Mouse (Mus musculus) G1E (cell line): ENCODE measurements around the gene Kif1c. TPM values are rescaled to one million over a fixed set of nuclear protein-coding genes. Genes with fewer than 3 reads are reported as not detected.
A peak's percentile ranks its signal among the peaks of the same experiment; 100 is the strongest.
"Not testable (repeated sequence)": the region's sequence is repeated elsewhere in the genome, so short reads cannot be mapped to it uniquely, and the experiment has no call there.

Experiments used
- ATAC-seq: 2 replicates; pipeline ENCODE4 v1.8.0; 2016; ENCODE audit warnings: mild to moderate bottlenecking; ENCODE audit not compliant: insufficient number of reproducible peaks, poor library complexity, low FRiP score, severe bottlenecking; ENCODE audit errors: extremely low read depth
- DNase-seq: peaks from one replicate; pipeline ENCODE4 v3.0.0; 2012; ENCODE audit warnings: low spot score
- H3K27me3 ChIP-seq: 2 replicates; pipeline ENCODE4 v1.6.1; 2012; ENCODE audit warnings: mild to moderate bottlenecking, low read length, inconsistent platforms; ENCODE audit not compliant: insufficient read depth
- H3K36me3 ChIP-seq: replicated peaks from 2 replicates; pipeline ENCODE3; 2012; ENCODE audit warnings: mild to moderate bottlenecking, inconsistent platforms
- H3K4me1 ChIP-seq: 2 replicates; pipeline ENCODE4 v1.6.1; 2012; ENCODE audit warnings: low read depth, low read length, inconsistent platforms, mixed read lengths; ENCODE audit not compliant: insufficient read depth
- H3K4me3 ChIP-seq: 2 replicates; pipeline ENCODE4 v1.5.1; 2012; ENCODE audit warnings: low read depth, mild to moderate bottlenecking, inconsistent platforms, low read length, moderate library complexity, mixed read lengths
- H3K9me3 ChIP-seq: replicated peaks from 2 replicates; pipeline ENCODE4 v1.6.1; 2012; ENCODE audit warnings: inconsistent platforms
- CTCF ChIP-seq: IDR thresholded peaks from 2 replicates; pipeline ENCODE4 v1.5.1; 2012; ENCODE audit warnings: low read depth, low read length, inconsistent platforms, mixed read lengths
- GATA1 ChIP-seq: IDR thresholded peaks from 2 replicates; pipeline ENCODE4 v1.6.1; 2012; ENCODE audit warnings: borderline replicate concordance, low read length, inconsistent platforms, mixed read lengths
- GATA2 ChIP-seq: IDR thresholded peaks from 2 replicates; pipeline ENCODE4 v1.6.1; 2012; ENCODE audit warnings: low read depth, low read length, inconsistent platforms, borderline replicate concordance
- POLR2AphosphoS5 ChIP-seq: IDR thresholded peaks from 2 replicates; pipeline ENCODE4 v1.6.1; 2012; ENCODE audit warnings: low read depth, low read length, inconsistent platforms; ENCODE audit not compliant: insufficient replicate concordance
- TAL1 ChIP-seq: conservative IDR thresholded peaks from 2 replicates; pipeline ENCODE4 v1.6.1; 2012; ENCODE audit warnings: low read depth, low read length, inconsistent platforms, mixed read lengths
- polyA plus RNA-seq: library from polyadenylated mRNA; stranded (reverse); fragments of >175 nt; gene quantifications from 2 replicates; pipeline ENCODE4 v1.2.3, GENCODE M21; 2012
- total RNA-seq, 2 experiments: library from RNA; stranded (forward) in 1 of 2; stranded (reverse) in 1 of 2; fragments of 200-1000 nt in 1 of 2; fragments of >200 nt in 1 of 2; fragmentation: Nextera tagmentation in 1 of 2; gene quantifications; 2 replicates each; pipeline ENCODE4 v1.2.3; 2014 to 2017

The Kif1c gene
- total and polyA plus RNA-seq, 3 experiments, result 11.7 to 30.4 (median 13.9) TPM

DNA sequence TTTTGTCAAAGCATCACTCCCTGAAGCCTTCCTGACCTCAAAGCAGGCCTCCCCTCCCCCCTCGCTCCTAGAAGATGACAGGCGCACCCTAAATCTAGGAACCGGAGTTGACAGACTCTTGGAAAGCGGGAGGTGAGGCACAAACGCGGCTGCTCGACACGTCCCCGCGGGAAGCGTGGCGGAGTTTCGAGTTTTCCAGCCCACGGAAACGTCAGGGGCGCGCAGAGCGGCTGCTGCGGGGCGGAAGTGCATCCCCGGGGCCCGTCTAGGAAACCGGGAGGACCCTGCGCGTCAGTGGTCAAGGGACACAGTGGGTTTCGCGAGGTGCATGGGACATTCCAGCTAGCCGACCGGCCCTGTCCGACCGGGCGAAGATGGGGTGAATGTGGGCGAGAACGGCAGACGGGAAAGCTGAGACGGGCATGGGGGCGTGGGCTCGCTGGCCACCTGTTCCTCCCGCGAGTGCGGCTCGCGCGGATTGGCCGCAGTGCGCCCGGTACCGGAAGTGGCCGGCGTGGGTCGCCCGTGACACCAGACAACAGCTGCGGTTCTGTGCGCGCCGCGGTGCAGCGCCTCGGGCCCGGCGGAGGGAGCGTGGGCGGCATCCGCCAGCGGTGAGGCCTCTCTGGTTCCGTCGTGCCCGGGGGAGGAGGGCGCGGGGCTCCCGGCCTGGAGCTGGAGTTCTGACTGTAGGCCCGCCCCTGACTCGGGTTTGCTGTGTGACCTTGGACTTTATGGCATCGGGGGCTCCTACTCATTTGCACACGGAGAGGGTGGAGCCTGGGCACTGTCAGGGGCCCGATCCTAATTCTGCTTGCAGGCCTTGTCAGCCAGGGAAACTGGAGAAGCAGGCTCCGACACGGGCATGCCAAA, 63.8 kb downstream of the Kif1c start, which contains the start of gene Zfp3:
Gene Zfp3 (plus strand): TSS at position 274 of the 873 bp plus-strand sequence.
- peaks cover 6% of the 10 kb centered on the region; the same call in 1 of the 2 replicates for H3K27me3 ChIP-seq
- H3K4me3 ChIP-seq, result peak within 1 kb of the TSS; percentile 81
- H3K4me1 ChIP-seq, result peaks cover 22% of the 10 kb centered on the region
- peaks cover 23% of the 10 kb centered on the region for H3K36me3 ChIP-seq
- peak; percentile 60 for ATAC-seq
- DNase-seq, result peak; percentile 80
- no peaks in the 10 kb centered on the region for H3K9me3 ChIP-seq
- TF ChIP-seq GATA1 (no peak), CTCF (no peak), TAL1 (no peak), GATA2 (no peak), POLR2AphosphoS5 (no peak)

DNA sequence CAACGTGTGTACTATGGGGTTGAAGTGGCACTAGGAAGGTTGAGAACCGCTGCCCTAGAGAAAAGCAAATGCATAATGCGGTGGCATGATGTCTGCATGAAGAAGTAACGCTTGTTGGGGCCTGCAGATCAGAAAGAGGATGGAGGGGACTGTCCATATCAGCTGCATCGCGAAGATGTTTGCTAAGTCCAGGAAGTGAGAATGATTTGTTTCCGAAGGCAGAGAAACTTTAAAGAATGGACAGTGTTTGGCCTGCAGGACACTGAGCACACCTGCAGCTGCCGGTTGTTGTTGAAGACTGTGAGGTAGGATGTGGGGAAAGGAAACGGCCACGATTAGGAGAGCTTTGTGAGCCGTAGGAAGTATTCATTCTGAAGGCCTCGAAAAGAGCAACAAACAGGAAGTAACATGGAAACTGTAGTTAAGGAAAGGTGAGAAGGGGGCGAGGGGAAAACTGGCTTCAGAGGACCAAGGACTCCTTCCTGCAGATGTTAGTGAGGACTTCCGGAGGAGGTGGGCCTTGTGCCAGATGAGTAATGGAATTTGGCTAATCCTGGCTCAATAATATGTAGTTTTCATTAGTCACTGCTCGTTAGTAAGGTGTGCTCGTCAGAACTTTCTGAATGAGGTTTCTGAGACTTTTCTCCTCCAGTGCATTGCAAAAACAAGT, 65.6 kb downstream of the Kif1c start:
- ATAC-seq (no peak), DNase-seq (no peak)
- no peak overlapping the region for H3K4me3 ChIP-seq
- peaks cover 6% of the 10 kb centered on the region; the same call in 1 of the 2 replicates for H3K27me3 ChIP-seq
- H3K9me3 ChIP-seq, result no peaks in the 10 kb centered on the region
- no peak for TF ChIP-seq CTCF
- peaks cover 22% of the 10 kb centered on the region for H3K4me1 ChIP-seq
- peaks cover 33% of the 10 kb centered on the region for H3K36me3 ChIP-seq

DNA sequence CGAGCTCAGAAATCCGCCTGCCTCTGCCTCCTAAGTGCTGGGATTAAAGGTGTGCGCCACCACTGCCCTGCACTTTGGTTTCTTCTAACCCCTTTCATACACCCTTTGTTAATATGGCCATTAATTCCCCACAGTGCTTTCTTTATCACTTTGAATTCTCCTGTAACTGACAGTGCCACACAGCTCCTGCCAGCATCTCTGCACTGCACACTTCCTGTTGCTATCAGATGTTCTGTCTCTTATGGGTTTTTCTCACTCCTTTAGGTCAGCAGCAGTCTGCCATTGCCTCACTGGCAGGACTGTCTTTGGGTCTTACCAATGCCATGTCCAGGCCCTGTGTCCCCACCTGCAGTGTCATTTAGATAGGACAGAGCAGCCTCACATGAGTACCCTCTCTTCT, 70.5 kb downstream of the Kif1c start:
- no peak overlapping the region for H3K4me3 ChIP-seq
- no peaks in the 10 kb centered on the region for H3K27me3 ChIP-seq
- no peaks in the 10 kb centered on the region for H3K9me3 ChIP-seq
- H3K4me1 ChIP-seq, result peaks cover 4% of the 10 kb centered on the region
- no peak for DNase-seq
- no peak for TF ChIP-seq GATA1
- TF ChIP-seq POLR2AphosphoS5, result no peak
- TF ChIP-seq TAL1, result no peak
- no peak for TF ChIP-seq GATA2
- no peak for TF ChIP-seq CTCF
- no peak for ATAC-seq
- H3K36me3 ChIP-seq, result peaks cover 63% of the 10 kb centered on the region

GRCm38 (mm10) chr11:70776830-70777571, 76.7 kb downstream of the Kif1c start:
- TF ChIP-seq CTCF, result peak; percentile 78; the same call in 1 of the 2 replicates
- no peak for TF ChIP-seq GATA2
- no peak overlapping the region; the same call in 1 of the 2 replicates for H3K4me3 ChIP-seq
- no peaks in the 10 kb centered on the region for H3K9me3 ChIP-seq
- DNase-seq, result peak; percentile 53
- peaks cover 2% of the 10 kb centered on the region; the same call in 1 of the 2 replicates for H3K27me3 ChIP-seq
- ATAC-seq, result peak; percentile 70
- H3K4me1 ChIP-seq, result peaks cover 12% of the 10 kb centered on the region
- H3K36me3 ChIP-seq, result peaks cover 21% of the 10 kb centered on the region

DNA sequence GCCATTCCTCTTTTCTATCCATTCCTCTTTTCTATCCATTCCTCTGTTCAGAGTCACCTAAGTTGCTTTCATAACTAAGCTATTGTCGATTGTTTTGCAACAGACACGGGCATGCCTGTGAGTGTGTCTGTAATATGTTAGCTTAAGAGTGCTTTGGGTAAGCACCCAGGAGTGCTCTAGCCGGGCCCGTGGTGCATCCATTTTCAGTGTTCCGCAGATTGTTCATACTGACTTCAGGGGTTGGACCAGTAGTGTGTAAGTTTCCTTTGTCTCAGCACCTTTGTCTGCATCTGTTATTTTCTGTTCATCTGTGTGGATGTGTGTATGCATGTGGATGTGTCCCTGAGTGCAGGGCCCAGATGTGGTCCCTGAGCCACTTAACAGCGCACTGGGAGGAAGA, 77.3 kb downstream of the Kif1c start:
- H3K27me3 ChIP-seq, result peaks cover 2% of the 10 kb centered on the region; the same call in 1 of the 2 replicates

DNA sequence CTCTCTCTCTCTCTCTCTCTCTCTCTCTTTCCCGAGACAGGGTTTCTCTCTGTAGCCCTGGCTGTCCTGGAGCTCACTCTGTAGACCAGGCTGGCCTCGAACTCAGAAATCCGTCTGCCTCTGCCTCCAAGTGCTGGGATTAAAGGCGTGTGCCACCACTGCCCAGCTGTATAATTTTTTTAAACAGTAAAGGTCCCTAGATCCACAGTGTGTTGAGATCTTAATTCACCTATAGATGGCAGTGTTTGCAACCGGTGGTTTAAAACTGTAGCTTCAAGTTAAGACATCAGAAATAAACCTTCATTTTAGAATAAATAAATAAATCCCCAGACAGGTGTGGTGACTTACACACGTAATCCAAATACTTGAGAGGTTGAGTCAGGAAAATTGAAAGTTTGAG, 77.7 kb downstream of the Kif1c start:
- peak; percentile 31 for DNase-seq
- Histone ChIP-seq H3K4me1 (peaks cover 12% of the 10 kb centered on the region), H3K36me3 (peaks cover 14% of the 10 kb centered on the region)
- ATAC-seq, H3K27me3 ChIP-seq, H3K9me3 ChIP-seq, H3K4me3 ChIP-seq: not testable (repeated sequence)

More for the DNA sequence above, 77.3 kb downstream of the Kif1c start:
- no peak for DNase-seq
- ATAC-seq, result no peak
- H3K9me3 ChIP-seq, result no peaks in the 10 kb centered on the region
- H3K4me3 ChIP-seq, result no peak overlapping the region
- H3K36me3 ChIP-seq, result peaks cover 15% of the 10 kb centered on the region
- no peak for TF ChIP-seq GATA2
- TF ChIP-seq POLR2AphosphoS5, result no peak
- no peak for TF ChIP-seq TAL1
- no peak for TF ChIP-seq GATA1
- TF ChIP-seq CTCF, result no peak
- peaks cover 12% of the 10 kb centered on the region for H3K4me1 ChIP-seq

Other genes starting within 250 kb of the Kif1c start
Only the 20 nearest of the 23 such genes appear.
- gene Tm4sf5, start 195.3 kb upstream of the Kif1c start, total RNA-seq (2014; fragmentation: Nextera tagmentation), result not detected in 2 replicates
- not detected in 2 replicates for gene Tm4sf5, start 195.3 kb upstream of the Kif1c start, total RNA-seq (2017)
- not detected in 2 replicates for gene Tm4sf5, start 195.3 kb upstream of the Kif1c start, polyA plus RNA-seq
- gene Vmo1, start 185.9 kb upstream of the Kif1c start, total RNA-seq (2014; fragmentation: Nextera tagmentation), result not detected in 2 replicates
- not detected in 2 replicates for gene Vmo1, start 185.9 kb upstream of the Kif1c start, total RNA-seq (2017)
- not detected in 2 replicates for gene Vmo1, start 185.9 kb upstream of the Kif1c start, polyA plus RNA-seq
- gene Gltpd2, start 181.4 kb upstream of the Kif1c start, total RNA-seq (2014; fragmentation: Nextera tagmentation), result not detected in 2 replicates
- gene Gltpd2, start 181.4 kb upstream of the Kif1c start, total RNA-seq (2017), result not detected in 2 replicates
- gene Gltpd2, start 181.4 kb upstream of the Kif1c start, polyA plus RNA-seq, result not detected in 2 replicates
- 114 and 116 TPM in 2 replicates for gene Psmb6, start 175.2 kb upstream of the Kif1c start, total RNA-seq (2014; fragmentation: Nextera tagmentation)
- gene Psmb6, start 175.2 kb upstream of the Kif1c start, total RNA-seq (2017), result 212 and 295 TPM in 2 replicates
- gene Psmb6, start 175.2 kb upstream of the Kif1c start, polyA plus RNA-seq, result 153 and 181 TPM in 2 replicates
- gene Gm40193, start 167.6 kb upstream of the Kif1c start, total RNA-seq (2014; fragmentation: Nextera tagmentation), result not detected in 2 replicates
- not detected in 2 replicates for gene Gm40193, start 167.6 kb upstream of the Kif1c start, total RNA-seq (2017)
- gene Gm40193, start 167.6 kb upstream of the Kif1c start, polyA plus RNA-seq, result not detected in 2 replicates
- not detected in 2 replicates for gene Pld2, start 160.5 kb upstream of the Kif1c start, total RNA-seq (2014; fragmentation: Nextera tagmentation)
- 0.05 and 0.06 TPM in 2 replicates for gene Pld2, start 160.5 kb upstream of the Kif1c start, total RNA-seq (2017)
- not detected in 2 replicates for gene Pld2, start 160.5 kb upstream of the Kif1c start, polyA plus RNA-seq
- gene Mink1, start 137.7 kb upstream of the Kif1c start, total RNA-seq (2014; fragmentation: Nextera tagmentation), result 37.3 and 38.1 TPM in 2 replicates
- gene Mink1, start 137.7 kb upstream of the Kif1c start, total RNA-seq (2017), result 8.8 and 14.3 TPM in 2 replicates
- 89.8 and 94.4 TPM in 2 replicates for gene Mink1, start 137.7 kb upstream of the Kif1c start, polyA plus RNA-seq
- gene 4930544D05Rik, start 84.7 kb upstream of the Kif1c start, total RNA-seq (2014; fragmentation: Nextera tagmentation), result not detected in 2 replicates
- gene 4930544D05Rik, start 84.7 kb upstream of the Kif1c start, total RNA-seq (2017), result not detected in 2 replicates
- not detected in 2 replicates for gene 4930544D05Rik, start 84.7 kb upstream of the Kif1c start, polyA plus RNA-seq
- not detected in 2 replicates for gene Chrne, start 81.3 kb upstream of the Kif1c start, total RNA-seq (2014; fragmentation: Nextera tagmentation)
- not detected in 2 replicates for gene Chrne, start 81.3 kb upstream of the Kif1c start, total RNA-seq (2017)
- not detected in 2 replicates for gene Chrne, start 81.3 kb upstream of the Kif1c start, polyA plus RNA-seq
- 1.1 and 3.1 TPM in 2 replicates for gene Gp1ba, start 61.4 kb upstream of the Kif1c start, total RNA-seq (2014; fragmentation: Nextera tagmentation)
- gene Gp1ba, start 61.4 kb upstream of the Kif1c start, total RNA-seq (2017), result 2.8 and 3.4 TPM in 2 replicates
- gene Gp1ba, start 61.4 kb upstream of the Kif1c start, polyA plus RNA-seq, result 9.0 TPM in 2 replicates
- gene Rnf167, start 53.3 kb upstream of the Kif1c start, total RNA-seq (2014; fragmentation: Nextera tagmentation), result 63.7 and 115 TPM in 2 replicates
- 62.3 and 64.1 TPM in 2 replicates for gene Rnf167, start 53.3 kb upstream of the Kif1c start, total RNA-seq (2017)
- 62.6 and 81.3 TPM in 2 replicates for gene Rnf167, start 53.3 kb upstream of the Kif1c start, polyA plus RNA-seq
- 42.8 and 72.7 TPM in 2 replicates for gene Slc25a11, start 53.1 kb upstream of the Kif1c start, total RNA-seq (2014; fragmentation: Nextera tagmentation)
- 125 and 144 TPM in 2 replicates for gene Slc25a11, start 53.1 kb upstream of the Kif1c start, total RNA-seq (2017)
- 50.6 and 59.2 TPM in 2 replicates for gene Slc25a11, start 53.1 kb upstream of the Kif1c start, polyA plus RNA-seq
- 804 and 991 TPM in 2 replicates for gene Pfn1, start 45.9 kb upstream of the Kif1c start, total RNA-seq (2014; fragmentation: Nextera tagmentation)
- gene Pfn1, start 45.9 kb upstream of the Kif1c start, total RNA-seq (2017), result 724 and 774 TPM in 2 replicates
- gene Pfn1, start 45.9 kb upstream of the Kif1c start, polyA plus RNA-seq, result 3,649 and 4,709 TPM in 2 replicates
- gene Eno3, start 43.3 kb upstream of the Kif1c start, total RNA-seq (2014; fragmentation: Nextera tagmentation), result 19.0 and 25.3 TPM in 2 replicates
- gene Eno3, start 43.3 kb upstream of the Kif1c start, total RNA-seq (2017), result 21.9 and 24.5 TPM in 2 replicates
- gene Eno3, start 43.3 kb upstream of the Kif1c start, polyA plus RNA-seq, result 3.1 and 5.7 TPM in 2 replicates
- gene Spag7, start 31.1 kb upstream of the Kif1c start, total RNA-seq (2014; fragmentation: Nextera tagmentation), result 64.2 and 66.9 TPM in 2 replicates
- 64.6 and 81.5 TPM in 2 replicates for gene Spag7, start 31.1 kb upstream of the Kif1c start, total RNA-seq (2017)
- gene Spag7, start 31.1 kb upstream of the Kif1c start, polyA plus RNA-seq, result 152 and 196 TPM in 2 replicates
- 21.1 and 25.4 TPM in 2 replicates for gene Camta2, start 12.4 kb upstream of the Kif1c start, total RNA-seq (2014; fragmentation: Nextera tagmentation)
- 3.5 and 5.3 TPM in 2 replicates for gene Camta2, start 12.4 kb upstream of the Kif1c start, total RNA-seq (2017)
- gene Camta2, start 12.4 kb upstream of the Kif1c start, polyA plus RNA-seq, result 14.7 and 21.2 TPM in 2 replicates
- 3.7 and 5.2 TPM in 2 replicates for gene Inca1, start 393 bp upstream of the Kif1c start, total RNA-seq (2014; fragmentation: Nextera tagmentation)
- gene Inca1, start 393 bp upstream of the Kif1c start, total RNA-seq (2017), result 0.93 and 1.2 TPM in 2 replicates
- 0.24 and 0.36 TPM in 2 replicates for gene Inca1, start 393 bp upstream of the Kif1c start, polyA plus RNA-seq
- gene Zfp3, start 63.7 kb downstream of the Kif1c start, total RNA-seq (2014; fragmentation: Nextera tagmentation), result 12.8 TPM in 2 replicates
- gene Zfp3, start 63.7 kb downstream of the Kif1c start, total RNA-seq (2017), result 5.4 and 5.6 TPM in 2 replicates
- 2.6 and 2.8 TPM in 2 replicates for gene Zfp3, start 63.7 kb downstream of the Kif1c start, polyA plus RNA-seq
- gene Scimp, start 112.0 kb downstream of the Kif1c start, total RNA-seq (2014; fragmentation: Nextera tagmentation), result not detected in 2 replicates
- gene Scimp, start 112.0 kb downstream of the Kif1c start, total RNA-seq (2017), result not detected in 2 replicates
- not detected in 2 replicates for gene Scimp, start 112.0 kb downstream of the Kif1c start, polyA plus RNA-seq
- 48.0 and 50.1 TPM in 2 replicates for gene Rabep1, start 144.2 kb downstream of the Kif1c start, total RNA-seq (2014; fragmentation: Nextera tagmentation)
- gene Rabep1, start 144.2 kb downstream of the Kif1c start, total RNA-seq (2017), result 80.6 and 111 TPM in 2 replicates
- 18.1 and 22.9 TPM in 2 replicates for gene Rabep1, start 144.2 kb downstream of the Kif1c start, polyA plus RNA-seq